Mouse (Mus musculus) monocyte, adult 2 months (primary cell): ENCODE results near the gene Zfyve19.

Experiments
- DNase-seq, 2 experiments: peaks; one replicate each; pipeline ENCODE4 v3.0.0; 2022; ENCODE audit warnings: low spot score in 2 of 2, low read depth in 1 of 2

The Zfyve19 gene

DNA sequence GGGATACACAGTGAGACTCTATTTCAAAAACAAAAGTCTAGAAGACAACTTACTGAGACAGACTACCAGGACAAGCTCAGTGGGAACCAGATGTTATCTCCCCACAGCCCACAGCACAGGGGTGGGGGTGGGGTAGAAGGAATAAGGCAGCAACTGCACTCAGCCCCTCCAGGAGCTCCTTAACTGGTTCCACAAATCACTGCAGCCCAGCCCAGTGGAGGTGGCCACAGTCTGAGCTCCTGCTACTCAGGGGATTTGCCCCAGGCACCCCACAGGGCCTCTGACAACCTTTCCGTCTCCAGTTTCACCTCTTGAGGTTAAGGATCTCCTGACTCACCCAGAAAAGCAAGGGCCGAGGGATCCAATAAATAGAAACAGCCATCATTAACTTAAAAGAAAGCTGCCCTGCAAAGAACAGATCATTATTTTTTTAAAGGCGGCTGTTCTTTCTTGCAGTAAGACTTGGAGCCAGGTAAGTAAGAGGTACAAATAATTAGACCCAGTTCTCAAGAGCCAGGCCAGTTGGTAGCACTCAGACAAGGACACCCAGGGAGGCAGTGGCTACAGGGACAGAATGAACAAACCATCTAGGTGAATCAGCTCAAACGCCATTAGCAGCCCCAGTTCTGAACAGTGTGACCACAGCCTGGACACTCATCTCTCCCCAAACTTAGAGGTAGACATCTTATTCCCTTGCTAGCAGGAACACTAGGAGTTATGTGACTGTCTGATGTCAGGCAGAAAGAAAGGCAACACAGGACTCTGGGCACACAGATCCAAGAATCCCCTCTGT lies 11.9 kb upstream of the Zfyve19 start:
- no peak for DNase-seq

DNA sequence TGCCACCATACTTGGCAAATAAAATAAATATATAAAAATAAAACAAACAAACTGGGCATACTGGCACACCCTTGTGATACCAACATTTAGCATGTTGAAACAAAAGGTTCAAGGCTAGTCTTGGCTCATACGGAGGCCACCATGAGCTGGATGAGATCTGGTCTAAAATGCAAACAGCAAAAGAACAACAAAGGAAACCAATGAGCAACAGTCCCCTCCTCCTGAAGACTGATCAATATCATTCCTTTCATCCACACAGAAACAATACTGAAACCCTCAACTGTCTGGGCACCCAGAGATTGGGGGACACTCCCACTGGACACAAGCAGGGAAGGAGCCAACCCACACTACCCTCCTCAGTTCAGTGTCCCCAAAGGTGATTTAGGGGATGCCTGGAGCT lies 10.9 kb upstream of the Zfyve19 start:
- DNase-seq, result no peak

GRCm38 (mm10) chr2:119198049-119198448 lies 10.4 kb upstream of the Zfyve19 start:
- no peak for DNase-seq

DNA sequence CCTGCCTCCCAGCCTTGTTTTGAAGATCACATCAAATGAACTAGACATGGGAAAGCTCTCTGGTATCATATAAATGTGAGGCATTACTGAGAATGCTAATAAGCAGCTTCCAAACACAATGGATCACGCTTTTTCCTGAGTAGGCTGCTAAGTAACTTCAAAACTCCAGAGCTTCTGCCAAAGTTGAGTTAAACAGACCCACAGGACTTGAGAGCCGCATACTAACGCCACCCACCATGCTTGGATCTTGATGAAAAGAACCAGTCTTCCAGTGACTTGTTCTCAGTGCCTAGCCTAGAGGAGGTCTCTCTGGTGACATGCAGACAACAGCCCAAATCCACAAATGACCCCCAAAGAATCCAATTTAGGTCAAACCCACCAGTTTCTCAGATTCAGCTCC lies 9.5 kb upstream of the Zfyve19 start:
- DNase-seq, result no peak

- DNase-seq, result no peak
These were observed 5.4 kb upstream of the Zfyve19 start for GRCm38 (mm10) chr2:119202914-119203453.

DNA sequence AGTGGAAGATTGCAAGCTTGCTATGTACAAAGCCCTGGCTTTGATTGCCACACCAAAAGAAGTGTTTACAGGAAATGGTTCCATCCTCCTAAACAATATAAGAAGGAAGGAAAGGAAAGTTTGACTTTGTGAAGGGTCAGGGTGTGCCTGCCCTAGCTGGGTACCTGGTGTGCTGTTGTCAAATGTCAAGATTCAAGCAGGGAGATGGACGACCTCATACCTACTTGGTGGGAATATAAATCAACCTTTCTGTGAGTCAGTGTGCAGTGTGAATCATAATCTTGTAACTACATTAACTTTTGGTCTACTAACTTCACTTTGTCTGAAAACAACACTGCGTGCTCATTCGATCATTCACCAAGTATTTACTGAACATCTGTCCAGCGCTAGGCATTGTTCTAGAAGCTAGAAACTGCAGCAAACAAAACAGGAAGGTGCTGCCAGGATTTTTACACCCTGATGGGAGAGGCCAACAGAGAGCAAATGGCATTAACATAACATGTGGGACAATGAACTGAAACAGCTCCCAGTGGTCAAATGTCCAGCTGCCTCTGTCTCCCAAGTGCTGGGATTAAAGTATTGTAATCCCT lies 4.5 kb upstream of the Zfyve19 start:
- DNase-seq, result no peak

- no peak for DNase-seq
These were observed 465 bp upstream of the Zfyve19 start for GRCm38 (mm10) chr2:119207961-119208343.

DNA sequence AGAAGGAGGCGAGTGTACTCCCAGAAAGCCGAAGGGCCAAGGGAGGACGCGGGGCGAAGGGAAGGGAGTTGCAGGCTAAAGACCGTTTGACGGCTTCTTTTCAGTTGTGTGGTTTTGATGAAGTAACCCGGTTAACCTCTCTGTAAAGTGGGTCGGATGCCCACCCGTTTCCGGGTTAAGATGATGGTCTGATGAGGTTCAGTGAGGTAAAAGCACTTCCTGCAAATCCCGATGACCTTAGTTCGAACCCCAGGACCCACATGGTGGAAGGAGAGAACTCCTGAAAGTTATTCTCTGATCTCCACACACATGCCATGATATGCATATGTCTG lies 725 bp downstream of the Zfyve19 start:
- no peak for DNase-seq

- no peak for DNase-seq
These were observed 21.6 kb downstream of the Zfyve19 start, which contains the start of gene Ppp1r14d for GRCm38 (mm10) chr2:119229775-119230704. Ppp1r14d (minus strand) TSS chr2:119229906.

DNA sequence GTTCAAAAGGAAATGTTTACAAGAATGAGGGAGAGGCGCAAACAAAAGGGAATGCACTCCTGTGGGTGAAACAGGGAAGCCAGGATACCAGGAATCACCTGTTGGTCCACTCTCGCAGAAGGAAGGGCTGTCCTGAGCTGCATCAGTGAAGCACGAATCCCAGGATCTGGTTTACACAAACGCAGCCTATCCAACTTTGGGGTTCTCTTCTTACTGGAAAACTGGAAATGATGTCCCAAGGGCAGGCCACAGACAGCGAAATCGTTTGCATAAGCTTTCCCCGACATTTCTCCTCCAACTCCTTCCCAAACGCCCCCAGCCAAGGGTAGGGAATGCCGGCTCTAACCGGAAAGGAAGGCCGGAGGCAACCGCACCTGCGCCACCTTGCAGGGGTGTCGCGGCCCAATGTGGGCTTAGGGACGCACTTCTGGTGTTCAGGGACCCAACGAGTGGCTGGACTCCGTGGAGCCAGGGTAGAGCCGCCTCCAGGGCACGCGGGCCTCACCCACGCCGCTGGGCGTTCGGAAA lies 28.3 kb downstream of the Zfyve19 start:
- DNase-seq, result no peak

DNA sequence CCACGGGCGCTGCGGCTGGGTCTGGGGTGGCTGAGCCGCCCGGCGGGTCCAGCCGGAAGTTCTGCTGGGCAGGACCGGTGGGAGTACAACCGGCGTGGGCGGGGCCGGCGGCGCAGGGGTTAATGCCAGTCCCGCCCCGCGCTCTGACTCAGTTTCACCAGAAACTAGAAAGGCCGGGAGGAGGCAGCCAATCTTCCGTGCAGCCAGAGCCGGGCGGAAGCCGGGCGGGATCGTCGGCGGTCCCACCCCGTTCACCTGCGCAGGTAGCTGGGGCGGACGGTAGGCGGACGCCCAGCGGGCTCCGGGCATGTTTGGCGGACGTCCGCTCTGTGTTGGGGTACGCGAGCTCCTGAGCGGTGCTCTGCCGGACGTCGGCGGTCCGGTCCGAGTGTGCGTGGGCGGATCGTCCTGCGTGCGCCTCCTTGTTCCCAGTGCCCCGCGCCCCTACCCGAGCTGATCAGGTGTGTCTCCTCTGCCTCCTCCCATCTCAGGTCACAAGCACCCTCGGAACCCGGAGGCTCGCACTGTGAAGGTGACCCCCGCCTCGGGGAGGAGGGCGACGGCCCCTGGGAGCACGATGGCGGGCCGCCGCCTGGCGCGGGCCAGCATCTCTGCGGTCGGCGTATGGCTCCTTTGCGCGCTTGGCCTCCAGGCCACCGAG lies 28.9 kb downstream of the Zfyve19 start, which contains the start of gene Spint1:
TSS of gene Spint1 (plus strand) at position 153 of the 661 bp plus-strand sequence.
- no peak for DNase-seq

DNA sequence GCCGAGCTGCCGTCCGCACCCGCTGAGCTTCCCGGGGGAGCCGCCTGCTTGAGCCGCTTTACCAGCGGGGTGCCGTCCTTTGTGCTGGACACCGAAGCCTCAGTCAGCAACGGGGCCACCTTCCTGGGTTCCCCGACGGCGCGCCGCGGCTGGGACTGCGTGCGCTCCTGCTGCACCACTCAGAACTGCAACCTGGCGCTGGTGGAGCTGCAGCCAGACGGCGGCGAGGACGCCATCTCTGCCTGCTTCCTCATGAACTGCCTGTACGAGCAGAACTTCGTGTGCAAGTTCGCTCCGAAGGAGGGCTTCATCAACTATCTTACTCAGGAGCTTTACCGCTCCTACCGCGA lies 29.4 kb downstream of the Zfyve19 start:
- DNase-seq, result no peak

- DNase-seq, result no peak
These were observed 30.3 kb downstream of the Zfyve19 start for GRCm38 (mm10) chr2:119238671-119239070.

DNA sequence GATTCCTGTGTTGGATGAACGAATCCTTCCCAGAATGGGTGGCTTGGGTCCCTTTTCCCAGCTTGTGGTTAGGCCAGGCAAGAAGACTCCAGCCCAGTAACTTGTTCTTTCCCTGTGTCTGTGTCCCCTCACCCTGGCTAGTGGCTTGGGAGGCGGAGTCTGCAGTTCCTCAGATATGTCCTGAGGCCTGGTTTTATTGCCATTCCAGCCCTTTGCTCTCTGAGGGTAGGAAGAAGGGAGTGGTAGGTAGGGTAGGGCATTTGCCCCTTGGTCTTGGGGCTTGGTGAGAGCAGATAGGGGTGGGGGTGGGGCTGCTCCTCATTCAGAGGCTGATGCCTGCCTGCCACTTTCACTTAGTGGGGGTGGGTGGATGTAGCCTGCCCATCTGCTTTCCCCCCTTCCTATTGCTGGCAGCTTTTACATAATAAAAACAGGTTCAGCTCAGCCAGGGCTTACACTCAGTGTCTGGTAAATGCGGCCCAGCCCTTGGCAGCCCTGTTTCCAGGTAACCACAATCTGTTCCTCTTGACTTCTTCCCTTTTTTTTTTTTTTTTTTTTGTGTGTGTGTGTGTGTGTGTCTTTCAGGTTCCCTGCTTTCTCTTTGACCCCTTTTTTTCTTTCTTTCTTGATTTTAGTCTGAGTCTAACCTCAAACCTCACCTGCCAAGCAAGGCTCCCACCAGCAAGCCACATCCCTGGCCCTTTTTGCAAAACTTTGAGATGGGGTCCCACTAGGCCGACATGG lies 31.8 kb downstream of the Zfyve19 start:
- no peak for DNase-seq

- DNase-seq, result no peak
These were observed 32.4 kb downstream of the Zfyve19 start for GRCm38 (mm10) chr2:119240819-119241186.

- DNase-seq, result no peak
These were observed 34.1 kb downstream of the Zfyve19 start for GRCm38 (mm10) chr2:119242548-119242947.

DNA sequence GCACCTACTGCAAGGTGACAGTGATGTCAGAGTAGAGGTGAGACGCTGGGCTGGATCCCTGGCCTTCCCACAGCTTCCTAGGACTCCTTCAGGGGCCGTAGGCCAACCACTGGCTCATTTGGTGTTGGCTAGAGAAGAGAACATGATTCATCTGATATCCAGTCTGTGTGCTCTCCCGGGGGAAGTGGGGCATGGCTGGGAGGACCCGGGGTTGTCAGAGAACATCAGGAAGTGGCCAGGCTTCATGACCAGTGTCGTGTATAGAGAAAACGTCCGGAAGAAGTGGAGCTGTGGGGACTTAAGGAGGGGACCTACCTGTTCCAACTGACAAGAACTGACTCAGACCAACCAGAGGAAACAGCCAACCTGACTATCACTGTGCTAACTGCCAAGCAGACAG lies 36.8 kb downstream of the Zfyve19 start:
- DNase-seq, result no peak

GRCm38 (mm10) chr2:119247904-119248303 lies 39.5 kb downstream of the Zfyve19 start:
- DNase-seq, result no peak

DNA sequence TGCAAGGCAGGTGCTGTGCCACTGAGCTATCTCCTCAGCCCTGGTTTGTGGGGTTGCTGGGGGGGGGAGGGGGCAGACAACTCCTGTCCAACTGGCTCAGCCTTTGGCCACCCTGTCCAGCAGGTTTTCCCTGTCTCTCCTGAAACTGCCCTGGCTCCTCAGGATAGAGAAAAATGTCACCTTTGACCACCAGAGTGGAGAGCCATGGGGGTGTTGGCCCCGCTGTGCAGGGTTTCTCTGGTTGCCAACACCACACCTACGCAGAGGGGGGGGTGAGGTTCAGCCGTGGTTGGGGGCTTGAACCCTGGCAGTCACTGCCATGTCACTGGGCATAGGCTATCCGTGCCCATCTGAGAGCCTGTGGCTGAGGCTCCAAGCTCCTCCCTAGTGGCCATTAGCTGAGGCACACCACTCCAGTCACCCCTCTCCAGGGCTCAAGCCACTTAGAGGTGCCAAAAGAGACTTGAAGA lies 41.2 kb downstream of the Zfyve19 start:
- no peak for DNase-seq

GRCm38 (mm10) chr2:119250377-119250776 lies 42.0 kb downstream of the Zfyve19 start:
- no peak for DNase-seq
